Mouse (Mus musculus) bone marrow, adult 2 months (tissue): ENCODE data around the gene Cyp4a10. TPM values are rescaled to one million over a fixed set of nuclear protein-coding genes. Genes with fewer than 3 reads are reported as not detected.
"Not testable (repeated sequence)": the region's sequence is repeated elsewhere in the genome, so short reads cannot be mapped to it uniquely, and the experiment has no call there.

Experiments used
- H3K27ac ChIP-seq: fragments of 200-500 bp; 2 replicates; pipeline ENCODE4 v1.5.1; 2012; ENCODE audit warnings: low read depth, mild to moderate bottlenecking, control low read depth, inconsistent platforms, low read length; ENCODE audit not compliant: control insufficient read depth, poor library complexity, insufficient read depth
- H3K4me1 ChIP-seq: fragments of 200-500 bp; 2 replicates; pipeline ENCODE4 v1.6.1; 2011; ENCODE audit warnings: low read length; ENCODE audit not compliant: control insufficient read depth, insufficient read depth
- H3K4me3 ChIP-seq: fragments of 200-500 bp; replicated peaks from 2 replicates; pipeline ENCODE3; 2011; ENCODE audit warnings: mild to moderate bottlenecking, low read depth, low read length, control low read depth; ENCODE audit not compliant: control insufficient read depth
- CTCF ChIP-seq: fragments of 200-500 bp; IDR thresholded peaks from 2 replicates; pipeline ENCODE4 v1.5.1; 2011; ENCODE audit warnings: low read length, control low read depth; ENCODE audit not compliant: control insufficient read depth, insufficient read depth
- POLR2A ChIP-seq: fragments of 200-500 bp; IDR thresholded peaks from 2 replicates; pipeline ENCODE4 v1.6.1; 2011; ENCODE audit warnings: low read depth, mild to moderate bottlenecking, control low read depth, low read length, borderline replicate concordance; ENCODE audit not compliant: control insufficient read depth
- WGBS: fragments of 180-500 bp; shearing (Covaris S2); methylation state at CpG from one replicate; pipeline ENCODE4 v1.1.7; 2018; 5-methylcytosine and 5-hydroxymethylcytosine counted together
- polyA plus RNA-seq: library from polyadenylated mRNA; stranded (reverse); fragments of >200 nt; gene quantifications from 2 replicates; pipeline ENCODE4 v1.2.4, GENCODE M21; 2011; ENCODE audit warnings: low replicate concordance; ENCODE audit not compliant: missing spikeins, insufficient read depth, insufficient read length

Gene Cyp4a10
- polyA plus RNA-seq, result 3.1 TPM in 1 of 2 replicates, not detected in the other

GRCm38 (mm10) chr4:115518000-115518399, at the start of gene Cyp4a10:
TSS of gene Cyp4a10 (plus strand) at chr4:115518264.
- 80% methylated on average over 5 of the region's 5 CpGs for WGBS
- H3K4me1 ChIP-seq, H3K27ac ChIP-seq: not testable (repeated sequence)

GRCm38 (mm10) chr4:115473585-115473984, 44.5 kb upstream of the Cyp4a10 start:
- H3K4me3 ChIP-seq, H3K27ac ChIP-seq, H3K4me1 ChIP-seq: not testable (repeated sequence)
- WGBS, result 40% methylated on average over 3 of the region's 3 CpGs

More at GRCm38 (mm10) chr4:115518000-115518399, at the start of gene Cyp4a10:
- not testable (repeated sequence) for H3K4me3 ChIP-seq

DNA sequence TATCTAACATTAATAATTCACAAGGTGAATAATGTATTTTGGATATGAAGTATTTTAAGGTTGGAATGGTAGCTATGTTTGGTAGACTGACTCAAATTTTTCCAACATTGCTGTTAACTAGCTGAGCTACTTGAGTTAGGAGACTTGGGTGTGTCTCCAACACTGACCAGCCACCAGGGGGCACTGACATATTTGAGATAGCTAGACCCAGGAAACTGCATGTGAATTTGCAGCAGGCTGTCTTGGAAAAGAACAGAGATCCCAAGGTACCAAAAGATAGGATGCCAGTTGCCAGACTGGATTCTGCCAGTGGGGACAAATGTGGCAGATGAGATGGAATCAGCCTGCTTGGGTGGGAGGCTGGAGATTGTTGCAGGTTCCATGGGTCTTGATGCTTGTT, 42.0 kb upstream of the Cyp4a10 start:
- H3K27ac ChIP-seq, H3K4me1 ChIP-seq: not testable (repeated sequence)

DNA sequence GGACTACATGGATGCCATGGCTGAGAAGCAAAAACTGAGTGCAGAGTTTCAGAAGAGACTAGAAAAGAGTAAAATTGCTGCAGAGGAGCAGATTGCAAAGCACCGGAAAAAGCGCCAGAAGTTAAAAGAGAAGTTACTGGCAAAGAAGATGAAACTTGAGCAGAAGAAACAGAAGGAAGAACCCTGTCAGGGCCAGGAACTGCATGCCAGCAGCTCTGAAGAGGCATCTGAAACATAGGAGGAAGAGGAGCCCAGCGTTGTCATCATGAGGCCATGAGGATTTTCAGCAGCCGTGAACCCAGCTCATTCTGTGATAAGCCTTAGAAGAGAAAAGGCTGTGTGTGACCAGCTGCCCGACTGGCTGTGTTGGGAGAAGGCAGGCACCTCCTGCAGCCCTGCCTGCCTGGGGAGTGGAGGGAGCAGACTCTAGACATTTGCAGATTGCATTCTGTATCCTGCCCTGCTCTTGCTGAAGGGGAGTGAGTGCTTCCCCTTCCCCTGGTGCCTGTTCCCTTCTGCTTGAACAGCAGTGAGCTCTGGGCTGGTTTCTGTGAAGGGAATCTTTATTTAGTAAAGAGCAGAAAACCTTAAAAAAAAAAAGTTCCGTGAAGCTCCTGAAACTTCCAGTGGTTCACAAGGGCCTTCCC, 36.9 kb upstream of the Cyp4a10 start:
- TF ChIP-seq POLR2A, result no peak
- TF ChIP-seq CTCF, result no peak
- no peak overlapping the region for H3K4me3 ChIP-seq
- 22% methylated on average over 6 of the region's 6 CpGs for WGBS

More for the DNA sequence above, 42.0 kb upstream of the Cyp4a10 start:
- not testable (repeated sequence) for H3K4me3 ChIP-seq

DNA sequence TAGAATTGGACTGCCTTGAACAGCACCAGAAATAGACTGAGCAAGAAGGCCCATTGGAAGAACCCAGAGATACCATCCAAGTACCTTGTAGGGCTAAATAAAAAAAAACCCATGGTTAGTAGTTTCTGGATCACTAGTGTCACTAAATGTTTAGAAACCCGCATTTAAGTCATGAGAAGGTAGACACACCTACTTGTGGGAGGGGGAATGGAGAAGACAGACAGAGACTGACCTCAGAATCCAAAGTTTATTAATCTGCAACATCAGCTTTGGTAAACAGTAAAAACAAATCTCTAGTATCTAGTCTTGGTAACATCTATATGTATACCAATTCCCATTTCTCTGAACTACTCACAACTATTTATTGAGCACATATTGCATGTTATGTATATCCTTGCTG, 22.1 kb upstream of the Cyp4a10 start, which contains the start of gene Cyp4a14:
Gene Cyp4a14 (minus strand): TSS at position 142 of the 400 bp plus-strand sequence.
- no peaks in the 10 kb centered on the region for H3K4me1 ChIP-seq
- WGBS, result 84% methylated on average over 1 of the region's 1 CpGs
- TF ChIP-seq POLR2A (no peak), CTCF (no peak)
- no peak within 1 kb of the TSS for H3K27ac ChIP-seq
- no peak within 1 kb of the TSS for H3K4me3 ChIP-seq

More for the DNA sequence above, 36.9 kb upstream of the Cyp4a10 start:
- H3K4me1 ChIP-seq, result no peaks in the 10 kb centered on the region
- no peak overlapping the region for H3K27ac ChIP-seq

DNA sequence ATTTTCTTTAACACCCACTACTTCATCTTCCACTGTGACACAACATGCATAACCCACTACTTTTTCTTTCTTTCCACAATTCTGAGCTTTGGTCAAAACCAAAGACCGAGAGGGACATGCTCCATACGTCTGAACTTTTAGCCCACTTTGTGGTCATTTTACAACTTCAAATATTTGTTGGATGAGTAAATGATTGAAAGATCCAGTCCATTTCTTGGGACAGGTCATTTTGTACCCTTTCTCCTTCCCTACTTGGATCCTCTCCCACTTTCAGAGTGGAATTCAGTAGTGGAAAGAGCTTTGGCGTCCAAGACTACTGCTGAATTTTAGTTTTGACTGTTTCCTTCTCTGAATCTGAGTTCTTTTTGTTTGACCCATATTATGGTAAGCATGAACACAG, 20.6 kb upstream of the Cyp4a10 start:
- Histone ChIP-seq H3K4me3 (no peak overlapping the region), H3K27ac (no peak overlapping the region), H3K4me1 (no peaks in the 10 kb centered on the region)
- WGBS, result 77% methylated on average over 3 of the region's 3 CpGs
- TF ChIP-seq POLR2A, result no peak
- TF ChIP-seq CTCF, result no peak

GRCm38 (mm10) chr4:115513964-115514363, 4.1 kb upstream of the Cyp4a10 start:
- H3K4me1 ChIP-seq, H3K4me3 ChIP-seq, H3K27ac ChIP-seq: not testable (repeated sequence)

DNA sequence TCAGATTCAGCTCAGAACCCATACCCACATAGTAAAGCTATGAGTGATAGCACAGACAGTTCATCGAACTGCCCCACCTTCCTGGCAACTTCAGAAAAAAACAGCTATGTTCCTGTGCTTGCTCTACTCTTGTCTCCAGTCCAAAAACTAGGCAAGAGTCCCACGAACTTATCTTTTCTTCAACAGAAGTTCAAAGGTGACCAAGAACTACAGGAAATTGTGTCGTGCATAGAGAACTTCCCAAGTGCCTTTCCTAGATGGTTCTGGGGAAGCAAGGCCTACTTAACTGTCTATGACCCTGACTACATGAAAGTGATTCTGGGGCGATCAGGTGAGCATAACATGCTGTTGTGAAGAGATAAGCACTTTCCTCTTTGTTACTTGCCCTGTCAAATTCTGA, 1.4 kb downstream of the Cyp4a10 start:
- TF ChIP-seq POLR2A (no peak), CTCF (no peak)
- Histone ChIP-seq H3K4me3 (no peak overlapping the region), H3K4me1 (no peaks in the 10 kb centered on the region), H3K27ac (no peak overlapping the region)
- 47% methylated on average over 4 of the region's 4 CpGs for WGBS

DNA sequence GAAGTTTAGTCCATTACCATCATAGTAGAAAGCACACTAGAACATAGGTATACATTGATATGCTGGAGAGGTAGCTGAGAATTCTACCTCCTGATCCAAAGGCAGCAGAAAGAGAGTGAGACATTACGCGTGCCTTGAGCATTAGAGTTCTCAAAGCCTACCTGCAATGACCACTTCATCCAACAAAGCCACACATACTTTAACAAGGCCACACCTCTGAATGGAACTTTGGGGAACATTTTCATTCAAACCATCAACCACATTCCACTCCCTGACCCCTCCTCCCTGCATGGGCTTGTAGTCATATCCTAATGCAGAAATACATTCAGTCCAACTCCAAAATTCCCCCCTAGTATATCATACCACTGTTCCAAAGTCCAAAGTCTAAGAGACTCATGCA, 3.7 kb downstream of the Cyp4a10 start:
- H3K4me3 ChIP-seq, result no peak overlapping the region
- WGBS, result 93% methylated on average over 2 of the region's 2 CpGs
- H3K4me1 ChIP-seq, result no peaks in the 10 kb centered on the region
- H3K27ac ChIP-seq, result no peak overlapping the region
- TF ChIP-seq POLR2A (no peak), CTCF (no peak)
